Mouse (Mus musculus) stomach, postnatal 0 days (tissue): ENCODE results near the gene Prkce.

Experiments used
- CTCF ChIP-seq: IDR thresholded peaks from 2 replicates; pipeline ENCODE4 v1.5.1; 2016; ENCODE audit warnings: antibody characterized with exemption, low read depth, mild to moderate bottlenecking, moderate library complexity
- EP300 ChIP-seq: optimal IDR thresholded peaks from 2 replicates; pipeline ENCODE3; 2016; ENCODE audit warnings: antibody characterized with exemption

- TF ChIP-seq CTCF (no peak), EP300 (no peak)
These were observed 162.7 kb downstream of the Prkce start for GRCm38 (mm10) chr17:86330076-86330955.
